Mouse (Mus musculus): Measurements from ENCODE around the gene Get4.

Gene Get4

GRCm38 (mm10) chr5:139227236-139227635, 24.9 kb upstream of the Get4 start:
- TF ChIP-seq GATA4 (IDR thresholded peaks at IDR 0.05; ENCODE audit: insufficient replicate concordance, low read length) = no peak

- TF ChIP-seq GATA4 (IDR thresholded peaks at IDR 0.05; ENCODE audit: insufficient replicate concordance, low read length) = no peak
These were observed 24.5 kb upstream of the Get4 start for GRCm38 (mm10) chr5:139227645-139228044.

- TF ChIP-seq GATA4 (IDR thresholded peaks at IDR 0.05; ENCODE audit: insufficient replicate concordance, low read length) = no peak
These were observed 23.8 kb upstream of the Get4 start for GRCm38 (mm10) chr5:139228318-139228717.

DNA sequence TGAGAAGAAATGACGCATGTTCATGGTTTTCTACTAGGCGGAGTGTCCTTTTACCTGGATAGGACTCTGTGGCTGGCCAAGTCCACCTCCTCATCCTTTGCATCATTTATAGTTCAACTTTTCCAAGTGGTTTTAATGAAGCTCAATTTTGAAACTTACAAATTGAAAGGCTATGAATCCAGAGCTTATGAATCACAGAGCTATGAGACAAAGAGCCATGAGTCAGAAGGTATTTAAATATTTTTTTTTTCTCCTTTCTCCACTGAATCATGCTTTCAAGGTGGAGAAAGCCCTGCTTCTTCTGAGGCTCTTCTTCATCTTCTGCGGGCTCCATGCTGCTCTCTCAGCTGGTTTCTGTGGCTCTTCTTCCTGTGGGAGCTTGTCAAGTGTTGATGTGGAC, 22.4 kb upstream of the Get4 start:
- no peak for TF ChIP-seq GATA4 (IDR thresholded peaks at IDR 0.05; ENCODE audit: insufficient replicate concordance, low read length)

- TF ChIP-seq GATA4 (IDR thresholded peaks at IDR 0.05; ENCODE audit: insufficient replicate concordance, low read length) = no peak
These were observed 20.0 kb upstream of the Get4 start for GRCm38 (mm10) chr5:139232083-139232482.

DNA sequence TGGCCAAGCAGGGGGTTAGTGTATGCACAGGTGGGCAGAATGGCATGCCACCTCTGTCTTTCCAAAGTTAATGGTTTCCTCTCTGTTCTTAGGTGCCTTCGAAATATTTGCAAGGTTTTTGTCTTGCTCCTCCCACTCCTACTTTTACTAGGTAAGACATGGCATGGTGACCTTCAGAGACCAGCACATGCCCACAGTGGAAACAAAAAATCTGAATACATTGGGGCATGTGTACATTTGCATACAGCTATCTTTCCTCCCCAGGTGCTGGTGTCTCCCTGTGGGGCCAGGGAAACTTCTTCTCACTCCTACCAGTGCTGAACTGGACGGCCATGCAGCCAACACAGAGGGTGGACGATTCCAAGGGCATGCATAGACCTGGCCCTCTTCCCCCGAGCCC, 17.7 kb upstream of the Get4 start:
- no peak for TF ChIP-seq GATA4 (IDR thresholded peaks at IDR 0.05; ENCODE audit: insufficient replicate concordance, low read length)

DNA sequence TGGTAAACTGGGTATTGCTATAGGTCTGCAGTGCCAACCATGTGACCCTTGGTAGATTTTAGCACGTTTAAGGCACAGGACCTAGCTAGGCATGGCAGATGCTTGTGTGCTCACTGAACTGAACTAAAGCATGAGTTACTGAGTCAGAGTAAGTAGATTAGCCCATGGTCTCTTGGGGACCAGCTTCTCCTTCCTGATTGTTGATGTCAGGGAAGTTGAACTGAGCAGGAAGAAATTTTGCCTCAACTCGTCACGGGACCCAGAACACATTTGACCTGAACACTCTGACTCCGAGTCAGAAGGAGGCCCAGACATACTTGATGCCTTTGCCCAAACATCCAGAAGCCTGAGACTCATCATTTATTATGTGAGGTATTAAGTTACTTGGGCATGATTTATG, 14.7 kb upstream of the Get4 start:
- no peak for TF ChIP-seq GATA4 (IDR thresholded peaks at IDR 0.05; ENCODE audit: insufficient replicate concordance, low read length)

- no peak for TF ChIP-seq GATA4 (IDR thresholded peaks at IDR 0.05; ENCODE audit: insufficient replicate concordance, low read length)
These were observed 10.9 kb upstream of the Get4 start for GRCm38 (mm10) chr5:139241022-139241761.

- TF ChIP-seq GATA4 (IDR thresholded peaks at IDR 0.05; ENCODE audit: insufficient replicate concordance, low read length) = no peak
These were observed 8.7 kb upstream of the Get4 start for GRCm38 (mm10) chr5:139243384-139243783.

- TF ChIP-seq GATA4 (IDR thresholded peaks at IDR 0.05; ENCODE audit: insufficient replicate concordance, low read length) = no peak
These were observed 4.4 kb upstream of the Get4 start for GRCm38 (mm10) chr5:139247767-139248166.

- TF ChIP-seq GATA4 (IDR thresholded peaks at IDR 0.05; ENCODE audit: insufficient replicate concordance, low read length) = no peak
These were observed 3.3 kb upstream of the Get4 start for GRCm38 (mm10) chr5:139248846-139249245.

DNA sequence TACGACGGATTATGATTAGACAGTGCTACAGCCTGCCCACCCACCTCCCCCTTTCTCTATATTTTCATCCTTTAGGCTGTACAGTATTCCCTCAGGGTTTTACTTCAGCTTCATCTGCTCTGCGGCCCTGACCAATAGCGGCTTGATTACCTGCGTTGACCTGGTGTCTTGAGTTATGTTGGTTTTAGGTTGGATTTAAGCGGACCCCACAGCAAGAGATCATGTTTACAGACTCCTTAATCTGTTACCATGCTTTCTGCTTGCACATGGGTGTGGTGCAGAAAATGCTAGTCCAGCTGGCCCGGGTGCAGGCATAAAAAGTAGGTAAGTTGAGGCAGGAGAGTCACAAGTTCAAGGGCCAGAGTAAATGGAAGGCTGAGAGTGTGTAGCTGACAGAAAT, 845 bp upstream of the Get4 start:
- no peak for TF ChIP-seq GATA4 (IDR thresholded peaks at IDR 0.05; ENCODE audit: insufficient replicate concordance, low read length)

- no peak for TF ChIP-seq GATA4 (IDR thresholded peaks at IDR 0.05; ENCODE audit: insufficient replicate concordance, low read length)
These were observed 416 bp upstream of the Get4 start for GRCm38 (mm10) chr5:139251736-139252080.

- TF ChIP-seq GATA4 (IDR thresholded peaks at IDR 0.05; ENCODE audit: insufficient replicate concordance, low read length) = no peak
These were observed 754 bp downstream of the Get4 start for GRCm38 (mm10) chr5:139252910-139253245.

DNA sequence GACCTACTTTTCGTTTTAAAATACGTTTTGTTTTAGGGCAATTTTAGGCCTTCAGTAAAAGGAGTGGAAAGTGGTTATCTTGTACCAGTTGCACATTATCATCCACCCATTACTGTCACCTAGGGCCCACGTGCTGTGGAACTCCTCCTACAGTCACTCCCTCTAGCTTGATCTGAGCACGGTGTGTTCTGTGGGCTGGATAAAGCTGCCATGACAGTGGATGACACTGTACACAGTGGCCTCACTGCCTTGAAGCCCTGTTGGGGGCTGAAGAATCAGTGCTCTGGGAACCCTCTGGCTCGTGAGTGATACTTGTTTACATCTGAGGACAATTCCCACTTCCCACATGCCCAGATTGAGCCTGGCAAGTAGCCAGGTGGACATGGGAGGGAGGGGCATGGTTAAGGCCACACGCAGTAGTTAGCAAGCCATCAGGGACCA, 1.2 kb downstream of the Get4 start:
- no peak for TF ChIP-seq GATA4 (IDR thresholded peaks at IDR 0.05; ENCODE audit: insufficient replicate concordance, low read length)

DNA sequence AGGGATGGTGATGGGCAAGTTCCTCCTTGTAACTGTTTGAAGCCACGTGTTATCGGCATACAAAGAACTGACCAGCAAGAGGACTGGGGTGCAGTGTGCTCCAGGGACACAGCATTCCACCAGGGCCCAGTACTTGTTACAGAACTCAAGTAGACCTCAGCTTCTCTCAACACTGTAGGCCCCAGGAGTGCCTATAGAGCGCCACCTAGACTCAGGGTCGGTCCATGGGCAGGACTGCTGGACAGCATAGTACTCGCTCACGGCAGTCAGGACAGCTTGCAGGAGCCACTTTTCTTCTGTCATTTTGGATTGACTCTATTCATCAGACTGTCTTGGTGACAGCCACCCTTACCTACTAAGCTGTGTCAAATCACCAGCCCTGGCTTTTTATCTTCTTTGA, 2.8 kb downstream of the Get4 start:
- no peak for TF ChIP-seq GATA4 (IDR thresholded peaks at IDR 0.05; ENCODE audit: insufficient replicate concordance, low read length)

DNA sequence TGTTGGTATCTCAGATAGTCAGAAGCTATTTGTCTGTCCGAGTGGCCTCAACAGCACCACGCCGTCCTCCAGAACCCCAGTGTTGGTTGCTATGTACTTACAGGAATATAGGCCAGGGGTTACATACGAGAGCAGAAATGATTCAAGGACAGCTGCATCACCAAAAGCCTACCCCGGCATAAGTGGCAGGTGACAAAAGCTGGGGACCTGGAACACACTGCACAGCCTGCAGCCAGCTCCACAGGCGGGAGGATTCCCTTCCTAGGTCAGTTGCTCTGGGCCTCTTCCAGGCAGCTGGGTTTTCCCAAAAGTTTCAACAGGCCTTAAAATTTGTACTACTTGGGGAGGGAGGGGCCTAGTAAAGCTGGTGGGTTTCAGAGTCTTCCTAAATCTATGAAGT, 3.7 kb downstream of the Get4 start:
- no peak for TF ChIP-seq GATA4 (IDR thresholded peaks at IDR 0.05; ENCODE audit: insufficient replicate concordance, low read length)

All from liver, adult (tissue).